Mouse (Mus musculus) MEL (cell line): Measurements from ENCODE around the gene Olfr493. TPM values are rescaled to one million over a fixed set of nuclear protein-coding genes. Genes with fewer than 3 reads are reported as not detected.

ENCODE experiments used
- DNase-seq: peaks from one replicate; pipeline ENCODE4 v3.0.0; 2011; ENCODE audit warnings: low read depth, low spot score
- H3K27ac ChIP-seq: 2 replicates; pipeline ENCODE4 v1.5.1; 2012; ENCODE audit warnings: low read depth, mild to moderate bottlenecking, control low read depth, low read length, moderate library complexity; ENCODE audit not compliant: control insufficient read depth
- H3K27me3 ChIP-seq, 2 experiments: fragments of 150-350 bp in 1 of 2; sonication (generic) in 1 of 2; 2 replicates each; pipeline ENCODE4 v1.6.1; 2012; ENCODE audit warnings: low read length in 2 of 2, mild to moderate bottlenecking in 2 of 2, improper control_type of control experiment in 1 of 2, moderate library complexity in 1 of 2; ENCODE audit not compliant: insufficient read depth in 2 of 2, control insufficient read depth in 1 of 2
- H3K36me3 ChIP-seq, 2 experiments: 2 replicates each; pipeline ENCODE4 v1.6.1; 2012 to 2014; ENCODE audit warnings: low read length in 2 of 2, improper control_type of control experiment in 1 of 2, inconsistent platforms in 1 of 2, mild to moderate bottlenecking in 1 of 2; ENCODE audit not compliant: insufficient read depth in 2 of 2, control insufficient read depth in 1 of 2
- H3K4me1 ChIP-seq, 2 experiments: fragments of 150-350 bp in 1 of 2; sonication (generic) in 1 of 2; 2 replicates each; pipeline ENCODE4 v1.6.1; 2012; ENCODE audit warnings: low read length in 2 of 2, improper control_type of control experiment in 1 of 2, mild to moderate bottlenecking in 1 of 2; ENCODE audit not compliant: insufficient read depth in 2 of 2, control insufficient read depth in 1 of 2
- H3K4me3 ChIP-seq, 2 experiments: fragments of 150-350 bp in 1 of 2; sonication (generic) in 1 of 2; 2 replicates each; pipeline ENCODE4 v1.5.1; 2012; ENCODE audit warnings: low read depth in 2 of 2, low read length in 2 of 2, mild to moderate bottlenecking in 2 of 2, moderate library complexity in 2 of 2, control low read depth in 1 of 2, improper control_type of control experiment in 1 of 2; ENCODE audit not compliant: control insufficient read depth in 1 of 2, insufficient read depth in 1 of 2
- H3K79me2 ChIP-seq: 2 replicates; pipeline ENCODE4 v1.6.1; 2012; ENCODE audit warnings: mild to moderate bottlenecking, low read length, moderate library complexity; ENCODE audit not compliant: control insufficient read depth, poor library complexity, insufficient read depth
- H3K9ac ChIP-seq: 2 replicates; pipeline ENCODE4 v1.6.1; 2012; ENCODE audit warnings: low read depth, mild to moderate bottlenecking, control low read depth, low read length, moderate library complexity; ENCODE audit not compliant: control insufficient read depth, poor library complexity, severe bottlenecking
- H3K9me3 ChIP-seq: fragments of 150-350 bp; sonication (generic); replicated peaks from 2 replicates; pipeline ENCODE4 v1.6.1; 2012; ENCODE audit warnings: mild to moderate bottlenecking, low read length, improper control_type of control experiment, moderate library complexity; ENCODE audit not compliant: insufficient read depth
- CHD1 ChIP-seq: IDR thresholded peaks from 2 replicates; pipeline ENCODE4 v1.6.1; 2012; ENCODE audit warnings: low read depth, mild to moderate bottlenecking, inconsistent platforms, low read length, improper control_type of control experiment
- ELF1 ChIP-seq: IDR thresholded peaks from 2 replicates; pipeline ENCODE4 v1.6.1; 2014; ENCODE audit warnings: low read depth, mild to moderate bottlenecking, inconsistent platforms, low read length, improper control_type of control experiment, moderate library complexity
- ETS1 ChIP-seq: IDR thresholded peaks from 2 replicates; pipeline ENCODE4 v1.6.1; 2012; ENCODE audit warnings: low read depth, mild to moderate bottlenecking, inconsistent platforms, low read length, improper control_type of control experiment, moderate library complexity
- HCFC1 ChIP-seq: IDR thresholded peaks from 2 replicates; pipeline ENCODE4 v1.6.1; 2012; ENCODE audit warnings: low read depth, mild to moderate bottlenecking, inconsistent platforms, low read length, improper control_type of control experiment, moderate library complexity
- KAT2A ChIP-seq: conservative IDR thresholded peaks from 2 replicates; pipeline ENCODE4 v1.6.1; 2012; ENCODE audit warnings: low read depth, low read length, improper control_type of control experiment, inconsistent platforms
- MAX ChIP-seq: IDR thresholded peaks from 2 replicates; pipeline ENCODE4 v1.6.1; 2011; ENCODE audit warnings: low read length, improper control_type of control experiment
- MEF2A ChIP-seq: IDR thresholded peaks from 2 replicates; pipeline ENCODE4 v1.6.1; 2014; ENCODE audit warnings: low read depth, mild to moderate bottlenecking, inconsistent platforms, low read length, improper control_type of control experiment; ENCODE audit not compliant: poor library complexity, insufficient replicate concordance, severe bottlenecking; ENCODE audit errors: extremely low read depth
- MYC ChIP-seq: IDR thresholded peaks from 2 replicates; pipeline ENCODE4 v1.6.1; 2011; ENCODE audit warnings: low read depth, mild to moderate bottlenecking, low read length, improper control_type of control experiment, moderate library complexity
- NRF1 ChIP-seq: IDR thresholded peaks from 2 replicates; pipeline ENCODE4 v1.6.1; 2014; ENCODE audit warnings: low read depth, mild to moderate bottlenecking, inconsistent platforms, low read length, improper control_type of control experiment, moderate library complexity; ENCODE audit not compliant: poor library complexity, insufficient read depth, severe bottlenecking
- POLR2A ChIP-seq, 2 experiments: IDR thresholded peaks; 2 replicates each; pipeline ENCODE4 v1.6.1; 2011 to 2012; ENCODE audit warnings: low read length in 2 of 2, mild to moderate bottlenecking in 2 of 2, control low read depth in 1 of 2, improper control_type of control experiment in 1 of 2, low read depth in 1 of 2, moderate library complexity in 1 of 2; ENCODE audit not compliant: control insufficient read depth in 1 of 2, insufficient read depth in 1 of 2, poor library complexity in 1 of 2
- POLR2AphosphoS2 ChIP-seq: IDR thresholded peaks from 2 replicates; pipeline ENCODE4 v1.6.1; 2011; ENCODE audit warnings: low read length, improper control_type of control experiment
- POLR2AphosphoS5 ChIP-seq: IDR thresholded peaks from 2 replicates; pipeline ENCODE4 v1.6.1; 2012; ENCODE audit warnings: low read depth, borderline replicate concordance, mild to moderate bottlenecking, inconsistent platforms, low read length, moderate library complexity, mixed read lengths
- TCF12 ChIP-seq: IDR thresholded peaks from 2 replicates; pipeline ENCODE4 v1.6.1; 2014; ENCODE audit warnings: low read depth, mild to moderate bottlenecking, inconsistent platforms, low read length, improper control_type of control experiment, moderate library complexity
- USF2 ChIP-seq, 2 experiments: IDR thresholded peaks; 2 replicates each; pipeline ENCODE4 v1.6.1; 2011 to 2012; ENCODE audit warnings: improper control_type of control experiment in 2 of 2, low read length in 2 of 2, borderline replicate concordance in 1 of 2, inconsistent platforms in 1 of 2, low read depth in 1 of 2, mild to moderate bottlenecking in 1 of 2; ENCODE audit not compliant: insufficient read depth in 1 of 2
- ZC3H11A ChIP-seq: IDR thresholded peaks from 2 replicates; pipeline ENCODE4 v1.6.1; 2012; ENCODE audit warnings: low read depth, mild to moderate bottlenecking, inconsistent platforms, low read length, improper control_type of control experiment
- ZMIZ1 ChIP-seq: IDR thresholded peaks from 2 replicates; pipeline ENCODE4 v1.6.1; 2012; ENCODE audit warnings: low read depth, mild to moderate bottlenecking, inconsistent platforms, low read length, improper control_type of control experiment, moderate library complexity
- ZNF384 ChIP-seq: IDR thresholded peaks from 2 replicates; pipeline ENCODE4 v1.6.1; 2012; ENCODE audit warnings: low read depth, mild to moderate bottlenecking, inconsistent platforms, low read length, improper control_type of control experiment
- polyA plus RNA-seq, 2 experiments: library from polyadenylated mRNA; stranded (reverse) in 1 of 2; unstranded in 1 of 2; fragments of >175 nt in 1 of 2; fragments of >200 nt in 1 of 2; gene quantifications; 2 replicates each; pipeline versions ENCODE4 v1.2.1 to v1.2.4; 2012; ENCODE audit warnings: low replicate concordance in 2 of 2, low read depth in 1 of 2; ENCODE audit not compliant: insufficient read length in 2 of 2, insufficient read depth in 1 of 2, missing spikeins in 1 of 2
- total RNA-seq: library from RNA; depleted of rRNA; stranded (reverse); fragments of 300-350 nt; gene quantifications from 2 replicates; pipeline ENCODE4 v1.2.3, GENCODE M21; 2012

The Olfr493 gene
- total and polyA plus RNA-seq, 3 experiments = not detected

- no peaks in the 10 kb centered on the region for H3K79me2 ChIP-seq
- H3K27ac ChIP-seq = no peak within 1 kb of the TSS
- no peaks in the 10 kb centered on the region for H3K4me1 ChIP-seq
- no peaks in the 10 kb centered on the region for H3K9me3 ChIP-seq
- H3K27me3 ChIP-seq = no peaks in the 10 kb centered on the region
- H3K36me3 ChIP-seq = no peaks in the 10 kb centered on the region
- TF ChIP-seq MAX = no peak
- TF ChIP-seq ETS1 = no peak
- no peak within 1 kb of the TSS for H3K4me3 ChIP-seq
- no peak for DNase-seq
- H3K9ac ChIP-seq = no peak within 1 kb of the TSS
Observed at GRCm38 (mm10) chr7:108365035-108365434, 18.3 kb upstream of the Olfr493 start, which contains the start of gene Olfr494. Gene Olfr494 (plus strand): TSS chr7:108365335.

- H3K9me3 ChIP-seq = no peaks in the 10 kb centered on the region
- no peak for TF ChIP-seq TCF12
- TF ChIP-seq, all 39 proteins: peak for 0
- Histone ChIP-seq H3K36me3 (no peaks in the 10 kb centered on the region), H3K4me3 (no peak within 1 kb of the TSS), H3K9ac (no peak within 1 kb of the TSS), H3K27ac (no peak within 1 kb of the TSS), H3K79me2 (no peaks in the 10 kb centered on the region), H3K4me1 (no peaks in the 10 kb centered on the region), H3K27me3 (no peaks in the 10 kb centered on the region)
- DNase-seq = no peak
Observed at GRCm38 (mm10) chr7:108323574-108323973, 23.2 kb downstream of the Olfr493 start, which contains the start of gene Olfr492. Gene Olfr492 (minus strand): TSS chr7:108323674.

GRCm38 (mm10) chr7:108313151-108313550, 33.6 kb downstream of the Olfr493 start, which contains the start of gene Olfr491:
Gene Olfr491 (plus strand): TSS chr7:108313451.
- Histone ChIP-seq H3K9ac (no peak within 1 kb of the TSS), H3K9me3 (no peaks in the 10 kb centered on the region), H3K27ac (no peak within 1 kb of the TSS), H3K4me3 (no peak within 1 kb of the TSS), H3K4me1 (no peaks in the 10 kb centered on the region), H3K27me3 (no peaks in the 10 kb centered on the region), H3K36me3 (no peaks in the 10 kb centered on the region), H3K79me2 (no peaks in the 10 kb centered on the region)
- TF ChIP-seq MEF2A (no peak), CHD1 (no peak), POLR2A (IDR thresholded peaks at IDR 0.05; ENCODE audit: control insufficient read depth in 1 of 2, insufficient read depth in 1 of 2, low read depth in 1 of 2, low read length in 2 of 2, poor library complexity in 1 of 2) (no peak), POLR2AphosphoS5 (no peak), ZC3H11A (no peak), MAX (no peak), USF2 (IDR thresholded peaks at IDR 0.05; ENCODE audit: borderline replicate concordance in 1 of 2, insufficient read depth in 1 of 2, low read depth in 1 of 2, low read length in 2 of 2) (no peak), TCF12 (no peak), HCFC1 (no peak), ELF1 (no peak), KAT2A (no peak), NRF1 (no peak), MYC (no peak), POLR2AphosphoS2 (no peak), ZMIZ1 (no peak), ZNF384 (no peak)
- DNase-seq = no peak
